Mouse (Mus musculus) C2C12 (cell line): ENCODE results near the gene Smad9. TPM values are rescaled to one million over a fixed set of nuclear protein-coding genes. Genes with fewer than 3 reads are reported as not detected.

Source experiments
- H3K27me3 ChIP-seq: one replicate; pipeline ENCODE4 v1.6.1; 2011; ENCODE audit not compliant: control insufficient read depth, insufficient read depth, insufficient read length
- H3K36me3 ChIP-seq: one replicate; pipeline ENCODE4 v1.6.1; 2011; ENCODE audit not compliant: control insufficient read depth, insufficient read depth
- H3K4me3 ChIP-seq: one replicate; pipeline ENCODE4 v1.5.1; 2011; ENCODE audit warnings: mild to moderate bottlenecking, control low read depth; ENCODE audit not compliant: poor library complexity, insufficient read depth, severe bottlenecking
- H3K79me2 ChIP-seq: one replicate; pipeline ENCODE4 v1.6.1; 2011; ENCODE audit not compliant: control insufficient read depth, insufficient read depth
- H3K79me3 ChIP-seq: one replicate; pipeline ENCODE4 v1.6.1; 2011; ENCODE audit warnings: low read depth, control low read depth
- H3ac ChIP-seq: one replicate; pipeline ENCODE3; 2011; ENCODE audit warnings: low read depth; ENCODE audit not compliant: control insufficient read depth, insufficient read length
- CEBPB ChIP-seq: IDR thresholded peaks from one replicate; pipeline ENCODE4 v1.6.1; 2011; ENCODE audit warnings: low read depth, mild to moderate bottlenecking, control low read depth, moderate library complexity
- CTCF ChIP-seq: IDR thresholded peaks from one replicate; pipeline ENCODE4 v1.5.1; 2011; ENCODE audit not compliant: control insufficient read depth, insufficient read depth, insufficient read length
- FOSL1 ChIP-seq: IDR thresholded peaks from one replicate; pipeline ENCODE4 v1.8.0; 2011; ENCODE audit warnings: mild to moderate bottlenecking, low read length; ENCODE audit not compliant: poor library complexity, insufficient read depth, severe bottlenecking
- MAX ChIP-seq: IDR thresholded peaks from one replicate; pipeline ENCODE4 v1.6.1; 2011; ENCODE audit warnings: mild to moderate bottlenecking, control low read depth
- MYOD1 ChIP-seq: IDR thresholded peaks from one replicate; pipeline ENCODE4 v1.6.1; 2011; ENCODE audit warnings: low read depth; ENCODE audit not compliant: control insufficient read depth, insufficient read length
- MYOG ChIP-seq: IDR thresholded peaks from one replicate; pipeline ENCODE4 v1.6.1; 2011; ENCODE audit not compliant: control insufficient read depth, insufficient read length; ENCODE audit errors: extremely low read depth
- USF1 ChIP-seq: IDR thresholded peaks from one replicate; pipeline ENCODE4 v1.6.1; 2011; ENCODE audit warnings: low read depth, mild to moderate bottlenecking, control low read depth, moderate library complexity
- polyA plus RNA-seq: library from polyadenylated mRNA; unstranded; fragments of >200 nt; fragmentation: generic; extraction: Trizol; gene quantifications from one replicate; pipeline ENCODE4 v1.2.1, GENCODE M21; 2012; ENCODE audit warnings: missing spikeins

Gene Smad9
- polyA plus RNA-seq, 1 experiment, result 2.5 TPM

DNA sequence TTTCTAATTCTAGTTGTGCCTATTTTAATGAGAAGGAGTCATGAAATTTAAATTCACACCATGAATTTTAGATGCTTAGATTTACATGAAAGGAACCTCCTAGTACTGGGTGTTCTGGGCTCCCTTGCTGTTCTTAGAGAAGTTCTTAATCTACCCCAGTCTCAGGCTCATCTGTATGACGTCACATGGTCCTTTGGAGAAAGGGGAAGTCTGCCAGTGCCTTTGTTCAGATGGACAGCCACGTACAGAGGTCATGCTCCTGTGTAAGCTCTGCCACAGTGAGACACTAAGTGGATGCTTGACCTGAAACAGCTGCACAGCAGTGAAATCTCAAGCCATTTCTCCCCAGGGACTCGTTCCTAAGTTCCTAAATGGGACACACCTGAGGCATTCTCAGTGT is 36.4 kb upstream of the Smad9 start:
- TF ChIP-seq MYOD1, result no peak
- TF ChIP-seq MYOG, result no peak
- TF ChIP-seq CTCF, result no peak
- TF ChIP-seq CEBPB, result no peak
- no peak for TF ChIP-seq MAX
- TF ChIP-seq USF1, result no peak
- no peak for TF ChIP-seq FOSL1
- Histone ChIP-seq H3K79me3 (no peaks in the 10 kb centered on the region), H3K4me3 (no peak overlapping the region), H3ac (no peak overlapping the region), H3K36me3 (peaks cover 89% of the 10 kb centered on the region), H3K27me3 (no peaks in the 10 kb centered on the region), H3K79me2 (no peaks in the 10 kb centered on the region)

DNA sequence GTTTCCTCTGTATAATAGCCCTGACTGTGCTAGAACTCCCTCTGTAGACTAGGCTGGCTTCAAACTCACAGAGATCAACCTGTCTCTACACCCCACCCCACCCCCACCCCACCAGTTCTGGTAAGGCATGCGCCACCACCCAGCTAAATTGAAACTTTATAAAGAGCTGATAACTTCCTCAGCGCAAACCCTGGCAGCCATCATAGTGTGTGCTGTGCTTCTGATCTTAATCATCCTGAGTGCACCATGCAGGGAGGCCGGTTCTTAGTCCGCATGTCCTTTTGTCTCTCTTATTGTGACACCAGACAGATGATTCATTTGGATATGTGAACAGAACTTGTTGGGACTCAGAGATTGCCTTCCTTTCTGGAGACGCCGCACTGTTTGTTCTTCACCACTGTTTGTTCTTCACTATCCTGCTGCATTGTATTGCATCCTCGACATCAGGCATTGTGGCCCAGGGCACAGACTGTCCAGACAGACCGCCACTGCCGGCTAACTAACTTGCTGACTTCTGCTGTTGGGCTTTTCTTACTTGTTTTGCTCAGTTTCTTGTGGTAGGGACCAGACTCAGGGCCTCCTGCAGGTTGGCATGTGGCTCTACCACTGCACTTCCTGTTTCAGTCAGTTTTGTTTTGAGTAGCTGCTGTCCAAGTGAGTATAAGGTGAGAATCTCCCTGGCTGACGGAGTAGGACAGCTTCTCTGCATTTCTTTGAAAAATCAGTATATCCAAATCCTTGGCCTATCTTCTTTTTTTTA is 31.5 kb upstream of the Smad9 start:
- Histone ChIP-seq H3K4me3 (no peak overlapping the region), H3K79me2 (no peaks in the 10 kb centered on the region), H3K36me3 (peaks cover 73% of the 10 kb centered on the region), H3ac (no peak overlapping the region), H3K79me3 (no peaks in the 10 kb centered on the region), H3K27me3 (no peaks in the 10 kb centered on the region)
- TF ChIP-seq MYOG, result no peak
- TF ChIP-seq MYOD1, result no peak
- TF ChIP-seq CTCF, result no peak
- TF ChIP-seq USF1, result no peak
- TF ChIP-seq FOSL1, result no peak
- TF ChIP-seq CEBPB, result no peak

DNA sequence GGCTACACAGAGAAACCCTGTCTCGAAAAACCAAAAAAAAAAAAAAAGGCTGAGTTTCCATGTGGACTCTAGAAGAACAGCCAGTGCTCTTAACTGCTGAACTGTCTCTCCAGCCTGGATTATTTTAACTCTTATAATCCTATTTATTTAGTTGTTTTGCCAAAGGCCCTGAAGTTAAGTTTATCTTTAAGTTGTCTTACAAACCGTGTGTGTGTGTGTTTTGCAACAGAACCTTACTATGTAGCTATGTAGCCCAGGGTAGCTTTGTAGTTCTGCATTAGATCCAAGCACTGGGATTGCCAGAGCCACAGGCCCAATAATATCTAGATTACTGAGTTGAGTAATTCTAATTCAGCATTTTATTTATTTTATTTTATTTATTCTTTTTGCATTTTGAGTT is 30.0 kb upstream of the Smad9 start:
- Histone ChIP-seq H3K79me2 (no peaks in the 10 kb centered on the region), H3K27me3 (no peaks in the 10 kb centered on the region), H3K79me3 (no peaks in the 10 kb centered on the region), H3K36me3 (peaks cover 81% of the 10 kb centered on the region), H3K4me3 (no peak overlapping the region), H3ac (no peak overlapping the region)
- TF ChIP-seq MYOG (no peak), CTCF (no peak), MAX (no peak), USF1 (no peak)

DNA sequence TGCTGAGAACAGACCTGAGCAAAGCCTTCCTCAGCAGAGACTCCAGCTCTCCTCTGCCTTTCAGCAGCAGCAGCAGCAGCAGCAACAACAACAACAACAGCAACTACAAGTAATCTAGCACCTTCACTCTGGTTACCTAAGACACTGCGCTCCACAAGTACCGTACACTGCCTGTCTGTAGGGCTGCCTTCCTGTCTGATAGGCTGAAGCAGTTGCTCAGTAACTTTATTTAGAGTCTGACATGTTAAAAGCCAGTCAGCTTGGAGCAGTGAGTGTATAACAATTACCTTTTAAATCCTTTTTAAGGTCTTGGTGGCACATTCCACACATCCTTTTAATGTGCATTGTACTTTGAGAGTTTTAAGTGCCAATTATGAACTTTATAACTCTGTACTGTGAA is 27.8 kb upstream of the Smad9 start:
- Histone ChIP-seq H3K36me3 (peaks cover 81% of the 10 kb centered on the region), H3K4me3 (no peak overlapping the region), H3K79me3 (no peaks in the 10 kb centered on the region), H3ac (no peak overlapping the region), H3K27me3 (no peaks in the 10 kb centered on the region), H3K79me2 (peaks cover 2% of the 10 kb centered on the region)
- TF ChIP-seq CEBPB, result no peak

DNA sequence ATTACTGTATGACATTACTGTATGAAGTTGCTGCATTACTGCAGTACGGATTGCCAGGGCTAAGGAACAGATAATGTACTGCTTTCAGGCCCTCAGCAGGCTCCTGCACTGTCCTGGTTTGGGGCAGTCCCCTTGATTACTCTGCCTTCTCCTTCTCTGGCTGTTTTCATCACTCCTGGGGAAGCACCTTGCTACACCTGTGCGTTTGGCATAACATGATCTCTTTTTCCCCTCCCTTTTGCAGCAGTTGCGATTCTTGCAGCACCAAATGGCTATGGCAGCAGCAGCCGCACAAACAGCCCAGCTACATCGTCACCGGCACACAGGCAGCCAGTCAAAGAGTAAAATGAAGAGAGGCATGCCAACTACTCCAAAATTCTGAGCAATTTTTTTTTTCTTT is 27.3 kb upstream of the Smad9 start:
- H3K79me2 ChIP-seq, result peaks cover 7% of the 10 kb centered on the region
- peaks cover 84% of the 10 kb centered on the region for H3K36me3 ChIP-seq

DNA sequence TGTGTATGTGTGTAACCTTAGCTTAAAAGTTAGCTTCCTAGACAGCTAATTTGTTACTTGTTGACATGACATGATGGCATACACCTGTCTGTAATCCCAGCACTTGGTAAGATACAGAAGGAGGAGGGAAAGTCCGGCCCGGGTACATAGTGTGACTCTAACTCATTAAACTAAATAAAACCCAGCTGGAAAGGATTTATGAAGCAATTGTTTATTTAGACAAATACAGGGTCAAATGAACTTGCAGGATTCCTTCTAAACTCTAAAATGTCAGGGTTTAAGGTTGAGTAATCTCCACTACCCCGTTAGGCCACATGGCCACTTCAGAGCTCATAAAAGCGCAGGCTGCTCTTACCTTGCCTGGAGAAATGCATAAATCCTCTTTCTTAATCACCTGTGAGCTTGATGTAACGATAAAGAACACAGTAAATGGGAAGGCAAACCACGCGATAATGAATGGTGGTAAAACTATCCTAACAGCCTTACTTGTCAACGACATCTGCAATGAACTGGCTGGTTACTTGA is 23.7 kb upstream of the Smad9 start:
- peaks cover 20% of the 10 kb centered on the region for H3K79me3 ChIP-seq
- no peak overlapping the region for H3ac ChIP-seq
- no peaks in the 10 kb centered on the region for H3K27me3 ChIP-seq
- peaks cover 69% of the 10 kb centered on the region for H3K36me3 ChIP-seq
- H3K79me2 ChIP-seq, result peaks cover 35% of the 10 kb centered on the region
- H3K4me3 ChIP-seq, result no peak overlapping the region
- no peak for TF ChIP-seq CEBPB

More for the DNA sequence above, 27.3 kb upstream of the Smad9 start:
- no peak overlapping the region for H3K4me3 ChIP-seq
- H3K79me3 ChIP-seq, result peaks cover 2% of the 10 kb centered on the region
- no peak overlapping the region for H3ac ChIP-seq
- TF ChIP-seq MYOD1 (no peak), CEBPB (no peak), FOSL1 (no peak), MYOG (no peak), MAX (no peak), CTCF (no peak), USF1 (no peak)
- no peaks in the 10 kb centered on the region for H3K27me3 ChIP-seq
